ENCODE assay signal across 9 mouse cellular contexts in genomic region chr15:90214913-90215312, GRCm38 (mm10). TPM values are rescaled to one million over a fixed set of nuclear protein-coding genes. Genes with fewer than 3 reads are reported as not detected.
DNase-seq lines count a peak whose midpoint lies in the region.
"Had no signal": no experiment of that assay in that cellular context is flagged by ENCODE, and none has a peak within 500 bp of the region (broad histone marks: within the 10 kb centered on the region; RNA-seq: fewer than 3 reads in every experiment).

No protein-coding gene starts in this region.

- peak; percentile 14 to 79 for DNase-seq in heart, adult 18-20 months
- no peak for DNase-seq in heart, postnatal 25 days (ENCODE audit: low spot score)
- DNase-seq in MEL-GATA-1-ER (ENCODE audit: extremely low read depth, low read depth), result peak; percentile 23
- peak; percentile 82 to 87 for DNase-seq in cerebellum, postnatal 14 days
- peak; percentile 11 to 16 for DNase-seq in gastrocnemius, adult 8-10 months (ENCODE audit: low spot score in 2 of 2)
- DNase-seq in layer of hippocampus, adult 18-20 months (ENCODE audit: low spot score in 2 of 2), result peak; percentile 40 to 86
- DNase-seq in lung, postnatal 10 days, result peak; percentile 59
- DNase-seq in right cerebral cortex, postnatal 14 days, result peak; percentile 73
- DNase-seq: liver, embryonic 13.5 days had no signal

- intact Hi-C loops in heart, postnatal 25 days (cut with DNase I), result loop anchor here (5.0 kb wide), 1 partner anchor 593 kb away; no protein-coding TSS in a partner anchor

RNA-seq across cellular contexts. Expression of gene Alg10b, which starts 9.2 kb away (rescaled TPM):
- total RNA-seq in heart, adult 18-20 months (2021), result 10 to 100 TPM; 23.6 to 24.8 TPM
- total RNA-seq in heart, postnatal 25 days (2021), result 10 to 100 TPM; 21.0 to 24.1 TPM
- 10 to 100 TPM; 14.3 to 17.5 (median 17.0) TPM for total RNA-seq in gastrocnemius, adult 8-10 months (2022)
- total RNA-seq in layer of hippocampus, adult 18-20 months (2021), result 10 to 100 TPM; 28.0 to 30.1 TPM
